Mouse (Mus musculus) olfactory bulb, adult 2 months (tissue): Measurements from ENCODE around the gene Mrps35. TPM values are rescaled to one million over a fixed set of nuclear protein-coding genes. Genes with fewer than 3 reads are reported as not detected.

ENCODE experiments used
- H3K27ac ChIP-seq: fragments of 200-500 bp; 2 replicates; pipeline ENCODE4 v1.5.1; 2012; ENCODE audit warnings: low read depth, low read length; ENCODE audit not compliant: insufficient read depth
- H3K4me1 ChIP-seq: fragments of 200-500 bp; 2 replicates; pipeline ENCODE4 v1.6.1; 2012; ENCODE audit warnings: low read length; ENCODE audit not compliant: control insufficient read depth, insufficient read depth
- H3K4me3 ChIP-seq: fragments of 200-500 bp; 2 replicates; pipeline ENCODE4 v1.5.1; 2012; ENCODE audit warnings: mild to moderate bottlenecking, low read depth, low read length, moderate library complexity; ENCODE audit not compliant: insufficient read depth
- CTCF ChIP-seq: fragments of 200-500 bp; IDR thresholded peaks from 2 replicates; pipeline ENCODE4 v1.5.1; 2012; ENCODE audit warnings: low read depth, mild to moderate bottlenecking, low read length, moderate library complexity; ENCODE audit not compliant: insufficient read depth
- POLR2A ChIP-seq: fragments of 200-500 bp; IDR thresholded peaks from 2 replicates; pipeline ENCODE4 v1.6.1; 2012; ENCODE audit warnings: mild to moderate bottlenecking, low read depth, low read length, moderate library complexity; ENCODE audit not compliant: insufficient read depth
- WGBS: fragments of 180-500 bp; shearing (Covaris S2); methylation state at CpG from one replicate; pipeline ENCODE4 v1.1.7; 2018; 5-methylcytosine and 5-hydroxymethylcytosine counted together
- polyA plus RNA-seq: library from polyadenylated mRNA; stranded (reverse); fragments of >200 nt; gene quantifications from 2 replicates; pipeline ENCODE4 v1.2.4, GENCODE M21; 2012; ENCODE audit warnings: low replicate concordance; ENCODE audit not compliant: missing spikeins, insufficient read depth, insufficient read length

Gene Mrps35
- polyA plus RNA-seq, result not detected in 2 replicates

DNA sequence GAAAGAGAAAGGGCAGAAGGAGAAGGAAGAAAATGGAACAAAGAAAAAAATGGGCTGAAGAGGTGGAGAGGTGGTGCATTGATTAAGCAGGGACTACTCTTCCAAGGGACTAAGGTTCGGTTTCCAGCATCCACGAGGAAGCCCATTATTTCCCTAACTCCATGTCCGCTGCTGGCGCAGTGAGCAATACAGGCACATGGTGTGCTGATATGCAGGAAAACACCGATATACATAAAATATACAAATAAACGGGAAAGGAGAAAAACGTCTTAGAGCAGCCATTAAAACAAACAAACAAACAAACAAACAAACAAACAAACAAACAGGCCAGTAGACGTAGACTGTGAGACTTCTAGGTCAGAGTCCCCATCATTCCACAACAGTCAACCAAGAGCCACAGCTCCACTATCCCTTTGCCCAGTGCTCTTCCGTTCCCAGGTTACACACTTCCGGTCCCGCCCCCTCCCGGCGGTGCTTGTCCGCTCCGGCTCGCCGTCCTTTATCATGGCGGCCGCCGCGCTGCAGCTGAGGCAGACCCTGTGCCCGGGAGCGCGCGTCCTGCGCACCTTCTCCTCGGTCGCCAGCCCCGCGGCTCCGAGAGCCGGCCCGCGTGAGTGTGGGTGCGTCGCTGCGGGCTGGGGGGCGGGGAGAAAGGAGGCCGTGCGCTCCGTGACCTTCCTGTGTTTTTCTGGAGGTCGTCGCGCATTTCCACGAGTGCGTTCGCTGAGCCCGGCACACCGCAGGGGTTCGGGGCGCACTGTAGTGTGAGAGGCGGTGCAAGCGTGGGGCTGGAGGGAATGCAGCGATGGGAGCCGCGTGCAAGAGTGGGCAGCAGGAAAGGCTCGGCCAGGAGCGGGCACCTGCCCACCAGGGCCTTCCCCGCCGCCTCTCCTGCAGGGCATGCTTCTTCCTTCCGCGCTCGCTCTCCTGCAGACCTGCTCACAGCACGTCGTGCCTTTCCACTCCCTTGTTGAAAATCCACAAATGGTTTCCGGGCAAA, at the start of gene Mrps35:
TSS of gene Mrps35 (plus strand) at position 474 of the 1,000 bp plus-strand sequence.
- TF ChIP-seq POLR2A (peak; percentile 88), CTCF (no peak)
- peak within 1 kb of the TSS; percentile 83 for H3K4me3 ChIP-seq
- H3K27ac ChIP-seq, result peak within 1 kb of the TSS; percentile 78
- WGBS, result 1% methylated on average over 66 of the region's 66 CpGs
- no peaks in the 10 kb centered on the region for H3K4me1 ChIP-seq

DNA sequence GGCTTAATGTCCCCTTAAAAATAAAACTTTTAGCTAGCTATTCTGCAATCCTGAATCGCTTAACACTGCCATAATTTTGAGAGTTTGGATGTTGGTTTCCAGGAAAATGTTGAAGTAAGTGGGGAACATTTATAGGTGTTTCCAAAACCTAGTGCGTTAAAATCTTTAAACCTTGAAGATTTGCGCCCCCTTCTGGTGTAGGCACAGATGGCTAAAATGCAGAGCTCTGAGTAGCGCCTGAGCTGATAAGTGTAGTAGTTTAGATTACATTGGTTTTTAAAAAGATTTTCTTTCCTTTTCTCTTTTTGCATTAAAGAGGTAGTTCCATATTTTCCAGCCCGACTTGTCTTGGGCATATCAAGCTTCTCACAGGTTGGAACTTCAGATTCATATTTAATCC, 48.3 kb upstream of the Mrps35 start:
- peaks cover 1% of the 10 kb centered on the region; the same call in 1 of the 2 replicates for H3K4me1 ChIP-seq
- no peak overlapping the region for H3K27ac ChIP-seq
- no peak for TF ChIP-seq CTCF
- TF ChIP-seq POLR2A, result no peak
- H3K4me3 ChIP-seq, result no peak overlapping the region
- 38% methylated on average over 5 of the region's 5 CpGs for WGBS

DNA sequence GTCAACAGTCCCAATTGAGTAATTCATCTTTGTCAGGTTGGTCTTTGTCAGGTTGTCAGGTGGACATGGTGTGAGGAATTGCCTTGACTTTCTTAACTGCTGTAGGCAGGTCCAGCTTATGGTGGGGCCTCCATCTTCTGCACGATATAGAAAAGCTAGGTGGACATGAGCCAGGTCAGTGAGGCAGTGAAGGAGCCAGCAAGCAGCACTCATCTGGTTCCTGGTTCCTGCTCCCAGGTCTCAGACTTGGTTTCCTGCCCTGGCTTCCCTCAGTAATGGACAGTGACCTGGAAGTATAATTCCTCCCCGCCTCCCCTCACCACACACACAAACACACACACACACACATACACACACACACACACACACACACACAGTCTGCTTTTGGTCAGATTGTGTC, 47.2 kb upstream of the Mrps35 start:
- no peak overlapping the region for H3K4me3 ChIP-seq
- WGBS, result 98% methylated on average over 2 of the region's 2 CpGs
- H3K27ac ChIP-seq, result no peak overlapping the region
- TF ChIP-seq POLR2A (no peak), CTCF (no peak)
- H3K4me1 ChIP-seq, result peaks cover 7% of the 10 kb centered on the region; the same call in 1 of the 2 replicates

DNA sequence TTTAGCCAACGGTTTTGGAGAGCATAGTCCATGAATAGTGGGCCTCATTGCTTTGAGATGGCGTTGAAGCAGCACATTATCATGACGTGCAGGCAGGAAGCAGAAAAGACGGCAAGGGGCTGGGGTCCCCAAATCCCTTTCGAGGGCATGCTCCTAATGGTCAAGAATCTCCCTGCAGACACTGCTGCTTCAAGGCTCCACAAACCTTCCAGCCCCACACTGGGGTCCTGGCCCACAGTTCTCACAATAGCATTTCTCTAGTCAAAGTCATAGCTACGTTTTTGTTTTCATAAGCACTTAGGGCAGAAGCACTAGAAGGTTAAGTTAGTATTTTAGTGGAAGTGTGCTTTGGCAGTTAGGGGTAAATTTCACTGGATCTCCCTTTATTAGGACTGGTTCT, 46.7 kb upstream of the Mrps35 start:
- Histone ChIP-seq H3K4me3 (no peak overlapping the region), H3K4me1 (peaks cover 9% of the 10 kb centered on the region), H3K27ac (no peak overlapping the region)
- WGBS, result 92% methylated on average over 6 of the region's 6 CpGs
- TF ChIP-seq CTCF (no peak), POLR2A (no peak)

DNA sequence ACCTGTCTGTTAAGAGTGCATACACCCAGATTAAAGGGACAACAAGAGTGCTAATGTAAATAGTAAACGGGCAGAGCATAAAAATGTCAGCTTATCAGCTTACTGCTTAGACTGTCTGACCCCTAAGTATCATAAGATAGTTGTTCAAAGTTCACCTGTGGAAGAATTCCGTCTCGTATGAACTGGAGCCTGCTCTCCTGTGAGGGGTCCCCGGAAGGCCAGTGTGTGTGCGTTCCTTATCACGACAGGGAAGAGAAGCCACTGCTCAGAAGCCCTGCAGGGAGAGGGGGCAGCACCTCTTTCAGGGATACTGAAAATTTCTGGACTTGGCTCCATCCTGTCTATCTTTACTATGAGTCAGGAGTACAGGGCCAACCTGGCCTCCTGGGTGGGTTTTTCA, 45.6 kb upstream of the Mrps35 start:
- H3K4me3 ChIP-seq, result no peak overlapping the region
- H3K4me1 ChIP-seq, result peaks cover 11% of the 10 kb centered on the region
- 95% methylated on average over 6 of the region's 6 CpGs for WGBS
- H3K27ac ChIP-seq, result no peak overlapping the region
- no peak for TF ChIP-seq POLR2A
- TF ChIP-seq CTCF, result no peak

DNA sequence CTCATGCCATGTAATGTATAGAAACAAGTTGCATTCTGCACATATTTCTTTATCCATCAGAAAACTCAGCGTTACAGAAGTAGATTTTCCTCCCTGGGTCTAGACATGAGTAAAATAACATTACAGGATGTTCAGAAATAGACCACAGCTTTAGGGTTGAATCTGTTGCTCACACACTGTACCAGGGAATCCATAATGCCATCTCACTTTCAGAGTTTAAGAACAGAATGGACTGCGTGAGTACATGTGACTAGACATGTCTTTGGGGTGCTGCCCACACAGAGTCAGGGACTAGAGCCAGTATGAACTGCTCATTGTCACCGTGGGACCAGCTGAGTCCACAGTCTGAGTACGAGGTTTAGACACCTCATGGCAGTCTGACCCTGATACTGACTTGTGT, 43.9 kb upstream of the Mrps35 start:
- H3K4me3 ChIP-seq, result no peak overlapping the region
- no peak overlapping the region for H3K27ac ChIP-seq
- no peak for TF ChIP-seq POLR2A
- no peak for TF ChIP-seq CTCF
- peaks cover 11% of the 10 kb centered on the region for H3K4me1 ChIP-seq
- 75% methylated on average over 4 of the region's 4 CpGs for WGBS

DNA sequence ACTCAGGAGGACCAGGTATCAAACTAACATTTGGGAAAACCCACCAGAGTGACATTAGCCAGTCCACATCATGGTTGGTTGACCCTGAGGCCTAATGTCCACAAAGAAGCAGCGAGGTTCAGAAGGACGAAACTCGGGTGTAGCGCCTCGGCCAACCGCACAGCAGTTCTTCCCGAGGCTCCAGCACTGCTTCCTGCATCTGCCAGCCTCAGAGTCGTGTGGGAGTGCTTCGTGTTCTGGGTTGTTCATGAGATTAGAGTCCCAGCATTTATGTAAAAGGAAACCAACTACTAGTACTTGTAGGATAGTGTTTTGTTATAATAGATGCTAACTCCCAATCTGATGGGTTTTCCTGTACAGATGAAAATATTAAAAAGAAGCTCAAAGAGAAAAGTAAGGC, 43.3 kb upstream of the Mrps35 start:
- Histone ChIP-seq H3K4me3 (no peak overlapping the region), H3K27ac (0 out of 2 replicates have a peak overlapping the region, but pooled peaks have one; percentile 23)

DNA sequence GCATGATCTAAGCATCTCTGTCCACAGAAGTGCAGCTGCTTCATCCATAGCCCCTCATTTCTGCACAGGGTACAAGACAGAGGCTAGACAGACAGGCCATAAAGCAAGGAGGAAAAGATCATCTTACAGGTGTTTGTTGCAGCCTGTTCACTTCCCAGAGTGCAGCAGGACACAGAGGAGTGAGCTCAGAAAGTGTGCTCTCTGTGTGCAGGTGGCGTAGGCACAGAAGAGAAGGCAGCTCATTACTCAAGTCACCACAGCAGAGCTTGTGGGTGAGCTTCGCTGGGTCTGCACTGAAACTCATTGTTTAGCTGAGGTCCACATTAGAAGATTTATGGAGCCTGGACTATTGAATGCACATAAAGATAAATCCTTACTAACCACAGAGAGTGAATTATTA, 42.8 kb upstream of the Mrps35 start:
- WGBS, result 62% methylated on average over 2 of the region's 2 CpGs
- H3K4me3 ChIP-seq, result no peak overlapping the region
- peaks cover 11% of the 10 kb centered on the region for H3K4me1 ChIP-seq
- no peak overlapping the region for H3K27ac ChIP-seq
- TF ChIP-seq POLR2A, result no peak
- no peak for TF ChIP-seq CTCF

More for the DNA sequence above, 43.3 kb upstream of the Mrps35 start:
- no peak for TF ChIP-seq CTCF
- TF ChIP-seq POLR2A, result no peak
- peaks cover 11% of the 10 kb centered on the region for H3K4me1 ChIP-seq
- 68% methylated on average over 9 of the region's 9 CpGs for WGBS

DNA sequence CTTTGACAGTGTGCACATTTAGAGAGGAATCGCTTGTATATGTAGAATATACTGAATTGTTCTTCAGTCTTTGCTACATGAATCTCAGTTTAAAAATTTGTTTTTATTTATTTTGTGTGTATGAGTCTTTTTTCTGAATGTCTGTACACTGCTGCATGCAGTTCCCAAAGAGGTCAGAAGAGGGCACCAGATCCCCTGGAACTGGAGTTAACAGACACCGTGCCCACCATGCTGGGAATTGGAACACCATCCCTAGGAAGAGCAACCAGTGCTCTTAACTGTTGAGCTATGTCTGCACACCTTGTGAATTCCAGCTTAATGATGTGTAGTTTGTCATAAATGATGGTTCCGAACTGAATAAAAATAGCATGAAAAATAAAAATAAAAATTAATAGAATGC, 34.4 kb upstream of the Mrps35 start:
- 70% methylated on average over 3 of the region's 3 CpGs for WGBS
- Histone ChIP-seq H3K4me1 (peaks cover 6% of the 10 kb centered on the region; the same call in 1 of the 2 replicates), H3K27ac (no peak overlapping the region), H3K4me3 (no peak overlapping the region)
- TF ChIP-seq POLR2A, result no peak
- TF ChIP-seq CTCF, result no peak
